Mouse (Mus musculus) midbrain, embryonic 16.5 days (tissue): ENCODE results near the gene Rplp2. TPM values are rescaled to one million over a fixed set of nuclear protein-coding genes. Genes with fewer than 3 reads are reported as not detected.
A peak's percentile ranks its signal among the peaks of the same experiment; 100 is the strongest.

Source experiments
- ATAC-seq: fragments of 200-750 bp; cut with Nextera tagmentation; 2 replicates; pipeline ENCODE4 v1.8.0; 2017; ENCODE audit warnings: moderate TSS enrichment
- H3K27ac ChIP-seq: fragments of 300-500 bp; sonication (generic); 2 replicates; pipeline ENCODE4 v1.5.1; 2014; ENCODE audit warnings: mild to moderate bottlenecking, low read length, mixed read lengths
- H3K27me3 ChIP-seq: fragments of 300-500 bp; sonication (generic); 2 replicates; pipeline ENCODE4 v1.6.1; 2014; ENCODE audit warnings: low read depth, low read length, mixed read lengths; ENCODE audit not compliant: control insufficient read depth, insufficient read depth
- H3K36me3 ChIP-seq: fragments of 300-500 bp; sonication (generic); 2 replicates; pipeline ENCODE4 v1.6.1; 2014; ENCODE audit warnings: mild to moderate bottlenecking, low read length, moderate library complexity, mixed read lengths; ENCODE audit not compliant: control insufficient read depth, insufficient read depth
- H3K4me1 ChIP-seq: fragments of 300-500 bp; sonication (generic); 2 replicates; pipeline ENCODE4 v1.6.1; 2014; ENCODE audit warnings: mild to moderate bottlenecking, low read length, mixed read lengths; ENCODE audit not compliant: control insufficient read depth, insufficient read depth
- H3K4me2 ChIP-seq: fragments of 300-500 bp; sonication (generic); 2 replicates; pipeline ENCODE4 v1.6.1; 2014; ENCODE audit warnings: mild to moderate bottlenecking, low read length, mixed read lengths
- H3K4me3 ChIP-seq: fragments of 300-500 bp; sonication (generic); 2 replicates; pipeline ENCODE4 v1.5.1; 2014; ENCODE audit warnings: low read depth, mild to moderate bottlenecking, low read length, moderate library complexity, mixed read lengths
- H3K9ac ChIP-seq: fragments of 300-500 bp; sonication (generic); 2 replicates; pipeline ENCODE4 v1.6.1; 2014; ENCODE audit warnings: low read depth, low read length, mixed read lengths
- H3K9me3 ChIP-seq: fragments of 300-500 bp; sonication (generic); replicated peaks from 2 replicates; pipeline ENCODE4 v1.6.1; 2014; ENCODE audit warnings: mild to moderate bottlenecking, low read length, mixed read lengths; ENCODE audit not compliant: control insufficient read depth, poor library complexity, severe bottlenecking
- WGBS: fragments of 180-500 bp; shearing (Covaris S2); extraction: QIAGEN DNeasy Blood & Tissue Kit; methylation state at CpG from one replicate; pipeline ENCODE4 v1.1.7; 2014; 5-methylcytosine and 5-hydroxymethylcytosine counted together
- polyA plus RNA-seq: library from polyadenylated mRNA; unstranded; fragments of >200 nt; fragmentation: Nextera tagmentation; extraction: Ambion mirVana; gene quantifications from 2 replicates; pipeline ENCODE4 v1.2.1, GENCODE M21; 2015

Gene Rplp2
- polyA plus RNA-seq, 1 experiment from 2014 or later: 607 TPM

DNA sequence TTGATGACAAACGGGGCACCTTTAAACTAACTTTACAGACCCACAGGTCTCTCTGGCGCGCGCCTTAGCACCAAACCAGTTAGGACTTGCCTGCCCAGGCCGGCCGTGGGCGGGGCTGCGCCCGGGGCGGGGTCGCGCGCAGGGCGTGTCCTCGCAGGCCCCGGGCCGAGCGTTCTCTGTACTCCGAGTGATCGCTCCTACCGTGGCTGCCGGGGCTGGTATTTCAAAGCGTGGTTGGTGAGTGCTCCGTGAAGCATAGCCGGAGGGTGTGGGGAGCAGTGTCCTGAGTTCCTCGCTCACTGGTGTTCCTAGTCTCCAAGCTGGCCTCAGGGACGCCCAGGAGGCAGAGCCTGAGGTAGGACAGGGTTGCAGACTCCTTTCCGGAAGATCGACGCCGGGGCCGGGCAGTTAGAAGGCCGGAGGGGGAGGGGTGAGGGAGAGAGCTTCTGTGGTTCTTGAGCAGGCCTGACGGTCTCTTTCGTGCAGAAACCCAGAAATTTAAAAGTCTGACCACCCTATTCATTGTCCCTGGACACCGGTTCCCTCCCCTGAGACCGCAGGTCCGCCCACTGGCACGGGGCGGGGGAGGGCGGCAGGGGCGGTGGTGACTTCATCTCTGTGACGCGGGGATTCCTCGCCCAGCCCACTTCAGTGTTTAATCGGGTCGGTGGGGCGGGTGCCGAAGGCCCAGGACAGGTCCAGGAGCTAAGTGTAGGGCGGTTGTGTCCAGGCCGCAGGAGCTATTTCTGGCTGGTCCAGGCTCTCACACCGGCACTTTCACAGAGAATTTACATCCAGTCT is 20.3 kb downstream of the Rplp2 start, which contains the start of gene Cd151:
Gene Cd151 (plus strand): TSS at position 163 of the 801 bp plus-strand sequence.
- Histone ChIP-seq H3K4me1 (peaks cover 33% of the 10 kb centered on the region), H3K4me3 (peak within 1 kb of the TSS; percentile 56), H3K4me2 (peak within 1 kb of the TSS; percentile 66), H3K27me3 (peaks cover 45% of the 10 kb centered on the region), H3K9me3 (no peaks in the 10 kb centered on the region), H3K9ac (peak within 1 kb of the TSS; percentile 86), H3K27ac (peak within 1 kb of the TSS; percentile 82), H3K36me3 (peaks cover 8% of the 10 kb centered on the region)
- peak; percentile 56 for ATAC-seq
- under 1% methylated on average over 52 of the region's 52 CpGs for WGBS

DNA sequence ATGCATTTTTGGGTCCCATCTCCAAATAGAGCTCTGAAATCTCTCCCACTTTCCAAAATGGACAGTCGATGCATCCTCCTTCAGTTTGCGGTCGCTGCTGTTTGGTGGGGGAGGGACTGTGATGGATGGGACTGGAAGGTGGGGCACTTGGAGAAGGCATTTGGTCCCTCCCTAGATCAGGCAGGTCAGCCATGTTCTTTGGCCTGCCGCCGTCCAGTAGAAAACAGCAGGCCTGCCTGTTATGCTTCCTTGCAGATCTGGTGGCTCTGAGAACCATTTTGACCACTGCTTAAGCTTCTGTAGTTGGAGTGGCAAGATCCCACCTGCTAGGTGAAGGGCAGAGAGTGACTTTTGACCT is 21.0 kb downstream of the Rplp2 start:
- ATAC-seq: no peak
- Histone ChIP-seq H3K36me3 (peaks cover 11% of the 10 kb centered on the region), H3K9ac (peak overlapping the region; percentile 86), H3K4me2 (peak overlapping the region; percentile 66), H3K9me3 (no peaks in the 10 kb centered on the region), H3K4me1 (peaks cover 33% of the 10 kb centered on the region), H3K4me3 (peak overlapping the region; percentile 56), H3K27ac (peak overlapping the region; percentile 82), H3K27me3 (peaks cover 38% of the 10 kb centered on the region)
- 22% methylated on average over 5 of the region's 5 CpGs for WGBS

DNA sequence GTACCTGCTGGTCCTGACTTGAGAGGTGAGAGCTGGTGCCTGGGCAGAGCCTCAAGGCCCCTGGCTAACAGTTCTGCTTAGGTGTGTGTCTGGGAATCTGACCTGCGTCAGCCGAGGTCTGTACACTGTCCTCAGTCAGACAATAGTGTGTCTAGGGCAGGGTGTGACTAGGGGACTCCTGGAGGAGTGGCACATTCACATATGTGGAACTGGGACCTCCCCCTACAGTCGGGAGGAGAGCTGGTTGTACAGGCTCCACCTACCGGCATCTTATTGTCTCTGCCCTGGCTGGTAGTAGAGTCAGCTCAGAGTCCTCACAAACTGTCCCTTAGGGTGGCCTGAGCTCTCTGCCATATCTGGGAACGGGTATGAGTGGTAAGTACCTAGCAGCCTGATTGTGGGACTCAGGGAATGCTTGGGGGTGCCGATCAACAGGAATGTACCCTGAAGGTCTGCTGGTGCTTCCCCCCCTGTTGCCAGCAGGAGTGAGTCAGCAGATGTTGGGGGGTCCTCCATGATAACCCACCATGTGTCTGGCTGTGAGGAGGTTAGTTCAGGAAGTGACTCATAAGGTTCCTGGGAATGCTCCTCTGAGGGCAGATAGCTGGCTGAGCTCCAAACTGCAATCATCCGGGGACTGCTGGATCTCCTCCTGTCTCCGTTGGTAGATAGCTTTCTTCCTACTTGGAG is 21.5 kb downstream of the Rplp2 start:
- Histone ChIP-seq H3K4me3 (peak overlapping the region; percentile 56), H3K4me1 (peaks cover 37% of the 10 kb centered on the region), H3K9ac (peak overlapping the region; percentile 86), H3K4me2 (peak overlapping the region; percentile 66), H3K36me3 (peaks cover 11% of the 10 kb centered on the region), H3K27me3 (peaks cover 32% of the 10 kb centered on the region), H3K9me3 (no peaks in the 10 kb centered on the region), H3K27ac (peak overlapping the region; percentile 82)
- ATAC-seq: peak; percentile 74
- WGBS: 18% methylated on average over 8 of the region's 8 CpGs

DNA sequence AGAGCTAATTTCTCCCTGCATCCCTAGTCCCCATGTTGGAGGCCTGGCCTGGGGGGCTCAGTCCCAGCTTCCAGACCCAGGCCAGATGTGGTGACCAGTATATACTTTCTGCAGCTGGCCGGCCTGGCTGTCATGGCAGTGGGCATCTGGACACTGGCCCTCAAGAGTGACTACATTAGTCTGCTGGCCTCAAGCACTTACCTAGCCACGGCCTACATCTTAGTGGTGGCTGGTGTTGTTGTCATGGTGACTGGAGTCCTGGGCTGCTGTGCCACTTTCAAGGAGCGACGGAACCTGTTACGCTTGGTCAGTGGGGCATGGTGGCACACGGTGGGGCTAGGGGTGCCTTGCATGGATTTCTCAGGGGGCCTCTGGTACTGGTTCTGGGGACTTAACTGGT is 22.2 kb downstream of the Rplp2 start:
- H3K9me3 ChIP-seq: no peaks in the 10 kb centered on the region
- H3K27ac ChIP-seq: peak overlapping the region; percentile 82
- H3K36me3 ChIP-seq: peaks cover 11% of the 10 kb centered on the region
- H3K4me3 ChIP-seq: peak overlapping the region; percentile 56; the same call in 1 of the 2 replicates
- H3K9ac ChIP-seq: peak overlapping the region; percentile 86
- ATAC-seq: no peak
- H3K4me1 ChIP-seq: peaks cover 44% of the 10 kb centered on the region
- peak overlapping the region; percentile 66 for H3K4me2 ChIP-seq
- H3K27me3 ChIP-seq: peaks cover 25% of the 10 kb centered on the region
- WGBS: 55% methylated on average over 6 of the region's 6 CpGs

DNA sequence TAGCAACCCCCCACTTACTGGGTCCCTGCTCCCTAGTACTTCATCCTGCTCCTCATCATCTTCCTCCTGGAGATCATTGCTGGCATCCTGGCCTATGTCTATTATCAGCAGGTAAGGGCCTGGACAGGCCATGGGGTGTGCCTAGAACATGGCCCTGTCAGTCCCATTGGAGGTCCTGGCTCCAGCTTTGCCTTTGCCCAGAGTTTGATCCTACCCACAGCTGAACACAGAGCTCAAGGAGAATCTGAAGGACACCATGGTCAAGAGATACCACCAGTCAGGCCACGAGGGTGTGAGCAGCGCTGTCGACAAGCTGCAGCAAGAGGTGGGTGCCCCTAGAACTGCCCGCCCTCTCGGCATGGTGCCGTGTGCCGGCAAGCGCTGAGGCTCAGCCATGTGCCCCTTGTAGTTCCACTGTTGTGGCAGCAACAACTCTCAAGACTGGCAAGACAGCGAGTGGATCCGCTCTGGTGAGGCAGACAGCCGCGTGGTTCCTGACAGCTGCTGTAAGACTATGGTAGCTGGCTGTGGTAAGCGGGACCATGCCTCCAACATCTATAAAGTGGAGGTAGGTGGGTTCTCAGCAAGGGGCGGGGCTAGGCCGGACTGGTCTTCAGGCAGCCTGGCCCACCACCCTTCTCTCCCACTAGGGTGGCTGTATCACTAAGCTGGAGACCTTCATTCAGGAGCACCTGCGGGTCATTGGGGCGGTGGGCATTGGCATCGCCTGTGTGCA is 22.9 kb downstream of the Rplp2 start:
- peaks cover 40% of the 10 kb centered on the region for H3K4me1 ChIP-seq
- H3K36me3 ChIP-seq: peaks cover 11% of the 10 kb centered on the region
- H3K27me3 ChIP-seq: peaks cover 18% of the 10 kb centered on the region
- no peak overlapping the region for H3K27ac ChIP-seq
- ATAC-seq: no peak
- 88% methylated on average over 18 of the region's 18 CpGs for WGBS
- H3K4me2 ChIP-seq: peak overlapping the region; percentile 66; the same call in 1 of the 2 replicates
- H3K9ac ChIP-seq: no peak overlapping the region
- no peaks in the 10 kb centered on the region for H3K9me3 ChIP-seq
- no peak overlapping the region for H3K4me3 ChIP-seq

DNA sequence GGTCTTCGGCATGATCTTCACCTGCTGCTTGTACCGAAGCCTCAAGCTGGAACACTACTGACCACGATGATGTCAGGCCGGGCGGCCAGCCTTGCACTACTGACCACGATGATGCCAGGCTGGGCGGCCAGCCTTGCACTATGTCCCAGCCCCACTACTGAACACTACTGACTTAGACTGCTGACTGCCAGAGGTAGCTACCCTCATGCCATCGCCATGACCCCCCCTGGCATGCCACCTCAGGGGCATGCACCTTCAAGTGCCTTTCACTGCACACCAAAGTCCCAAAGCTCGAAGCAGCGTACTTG is 23.4 kb downstream of the Rplp2 start:
- H3K4me1 ChIP-seq: peaks cover 40% of the 10 kb centered on the region
- WGBS: 95% methylated on average over 10 of the region's 10 CpGs
- peaks cover 11% of the 10 kb centered on the region for H3K36me3 ChIP-seq
- peaks cover 13% of the 10 kb centered on the region for H3K27me3 ChIP-seq
- no peak overlapping the region for H3K4me2 ChIP-seq
- no peak overlapping the region for H3K9ac ChIP-seq
- no peak overlapping the region for H3K27ac ChIP-seq
- H3K4me3 ChIP-seq: no peak overlapping the region
- H3K9me3 ChIP-seq: no peaks in the 10 kb centered on the region
- no peak for ATAC-seq

DNA sequence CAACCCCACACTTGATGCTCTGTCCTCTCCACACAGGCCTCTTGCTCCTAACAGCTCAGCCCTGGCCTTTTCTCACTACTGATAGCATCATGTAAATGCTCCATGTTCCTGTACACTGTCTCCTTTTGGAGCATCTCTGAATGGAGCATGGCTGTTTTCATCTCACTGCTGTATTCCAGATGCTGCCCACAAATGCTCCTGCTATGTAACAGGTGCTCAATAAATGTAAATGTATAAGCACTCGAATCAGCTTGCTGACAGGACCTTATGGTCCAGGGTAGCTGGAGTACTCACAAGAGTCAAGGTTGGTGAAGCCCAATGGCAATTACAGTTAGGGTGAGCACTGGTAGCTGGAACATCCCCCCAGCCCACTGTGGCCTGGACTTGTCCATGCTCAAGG is 24.1 kb downstream of the Rplp2 start:
- H3K36me3 ChIP-seq: peaks cover 11% of the 10 kb centered on the region
- no peak overlapping the region for H3K4me2 ChIP-seq
- peaks cover 10% of the 10 kb centered on the region for H3K27me3 ChIP-seq
- 94% methylated on average over 1 of the region's 1 CpGs for WGBS
- H3K9ac ChIP-seq: no peak overlapping the region
- H3K4me3 ChIP-seq: no peak overlapping the region
- no peak overlapping the region for H3K27ac ChIP-seq
- peaks cover 44% of the 10 kb centered on the region for H3K4me1 ChIP-seq
- H3K9me3 ChIP-seq: no peaks in the 10 kb centered on the region
- no peak for ATAC-seq

DNA sequence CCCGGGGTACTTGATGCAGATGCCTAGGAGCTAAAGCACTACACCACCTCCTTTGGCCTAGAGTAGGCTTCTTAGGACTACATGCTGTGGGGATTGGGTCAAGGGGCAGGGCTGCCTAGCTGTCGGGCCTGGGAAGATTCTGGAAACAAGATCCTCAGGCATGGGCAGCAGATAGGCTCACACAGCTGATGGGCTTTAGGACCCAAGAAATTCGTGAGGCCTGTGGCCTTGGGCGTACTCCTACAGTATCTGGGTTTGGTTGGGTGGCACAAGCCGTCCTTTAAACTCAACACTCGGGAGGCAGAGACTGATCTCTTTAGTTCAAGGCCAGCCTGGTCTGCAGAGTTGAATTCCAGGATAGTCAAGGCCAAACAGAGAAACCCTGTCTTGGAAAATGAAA is 25.1 kb downstream of the Rplp2 start:
- no peak overlapping the region for H3K27ac ChIP-seq
- no peak for ATAC-seq
- H3K36me3 ChIP-seq: peaks cover 11% of the 10 kb centered on the region
- peaks cover 11% of the 10 kb centered on the region for H3K27me3 ChIP-seq
- WGBS: 85% methylated on average over 6 of the region's 6 CpGs
- H3K4me2 ChIP-seq: no peak overlapping the region
- no peak overlapping the region for H3K4me3 ChIP-seq
- H3K9me3 ChIP-seq: no peaks in the 10 kb centered on the region
- H3K4me1 ChIP-seq: peaks cover 42% of the 10 kb centered on the region
- no peak overlapping the region for H3K9ac ChIP-seq
